Mouse (Mus musculus) limb, embryonic 14.5 days (tissue): ENCODE data around the gene Zkscan5. TPM values are rescaled to one million over a fixed set of nuclear protein-coding genes. Genes with fewer than 3 reads are reported as not detected.
A peak's percentile ranks its signal among the peaks of the same experiment; 100 is the strongest.

Experiments used
- ATAC-seq: fragments of 200-750 bp; cut with Nextera tagmentation; 2 replicates; pipeline ENCODE4 v1.8.0; 2017; ENCODE audit warnings: low read depth, moderate number of reproducible peaks, moderate TSS enrichment; ENCODE audit not compliant: low FRiP score
- DNase-seq: peaks from one replicate; pipeline ENCODE4 v3.0.0-alpha.2; 2015; ENCODE audit warnings: low spot score
- H3K27ac ChIP-seq: fragments of 300-500 bp; sonication (generic); replicated peaks from 2 replicates; pipeline ENCODE4 v1.5.1; 2014; ENCODE audit warnings: low read depth, mild to moderate bottlenecking, low read length, moderate library complexity, mixed read lengths
- H3K27me3 ChIP-seq: fragments of 300-500 bp; sonication (generic); 2 replicates; pipeline ENCODE4 v1.6.1; 2014; ENCODE audit warnings: low read length, mixed read lengths; ENCODE audit not compliant: control insufficient read depth, insufficient read depth
- H3K36me3 ChIP-seq: fragments of 300-500 bp; sonication (generic); 2 replicates; pipeline ENCODE4 v1.6.1; 2014; ENCODE audit warnings: mild to moderate bottlenecking, low read length, moderate library complexity, mixed read lengths; ENCODE audit not compliant: control insufficient read depth, insufficient read depth
- H3K4me1 ChIP-seq: fragments of 300-500 bp; sonication (generic); 2 replicates; pipeline ENCODE4 v1.6.1; 2014; ENCODE audit warnings: antibody characterized with exemption, low read length, mixed read lengths; ENCODE audit not compliant: control insufficient read depth, insufficient read depth
- H3K4me2 ChIP-seq: fragments of 300-500 bp; sonication (generic); replicated peaks from 2 replicates; pipeline ENCODE4 v1.6.1; 2014; ENCODE audit warnings: low read depth, mild to moderate bottlenecking, low read length, moderate library complexity; ENCODE audit not compliant: severe bottlenecking
- H3K4me3 ChIP-seq: fragments of 300-500 bp; sonication (generic); replicated peaks from 2 replicates; pipeline ENCODE4 v1.5.1; 2014; ENCODE audit warnings: low read length
- H3K9ac ChIP-seq: fragments of 300-500 bp; sonication (generic); 2 replicates; pipeline ENCODE4 v1.6.1; 2014; ENCODE audit warnings: mild to moderate bottlenecking, low read depth, low read length, moderate library complexity; ENCODE audit not compliant: severe bottlenecking
- H3K9me3 ChIP-seq: fragments of 300-500 bp; sonication (generic); 2 replicates; pipeline ENCODE4 v1.6.1; 2016; ENCODE audit warnings: low read length; ENCODE audit not compliant: control insufficient read depth
- POLR2A ChIP-seq: fragments of 200-500 bp; IDR thresholded peaks from 2 replicates; pipeline ENCODE4 v1.8.0; 2012; ENCODE audit warnings: inconsistent platforms, mild to moderate bottlenecking, moderate library complexity, borderline replicate concordance; ENCODE audit not compliant: insufficient read depth, insufficient read length; ENCODE audit errors: extremely low read depth
- WGBS: fragments of 180-500 bp; shearing (Covaris S2); extraction: QIAGEN DNeasy Blood & Tissue Kit; methylation state at CpG from one replicate; pipeline ENCODE4 v1.1.7; 2014; 5-methylcytosine and 5-hydroxymethylcytosine counted together
- polyA plus RNA-seq, 2 experiments: library from polyadenylated mRNA; depleted of rRNA in 1 of 2; stranded (reverse) in 1 of 2; unstranded in 1 of 2; fragments of >200 nt; fragmentation: Nextera tagmentation in 1 of 2; extraction: Ambion mirVana in 1 of 2; gene quantifications; 2 replicates each; pipeline versions ENCODE4 v1.2.1 to v1.2.3; 2012 to 2014

The Zkscan5 gene
- polyA plus RNA-seq (2012; rRNA removed) (8.5 and 9.2 TPM in 2 replicates), polyA plus RNA-seq (2014; fragmentation: Nextera tagmentation; extraction: Ambion mirVana) (14.3 and 15.2 TPM in 2 replicates)

DNA sequence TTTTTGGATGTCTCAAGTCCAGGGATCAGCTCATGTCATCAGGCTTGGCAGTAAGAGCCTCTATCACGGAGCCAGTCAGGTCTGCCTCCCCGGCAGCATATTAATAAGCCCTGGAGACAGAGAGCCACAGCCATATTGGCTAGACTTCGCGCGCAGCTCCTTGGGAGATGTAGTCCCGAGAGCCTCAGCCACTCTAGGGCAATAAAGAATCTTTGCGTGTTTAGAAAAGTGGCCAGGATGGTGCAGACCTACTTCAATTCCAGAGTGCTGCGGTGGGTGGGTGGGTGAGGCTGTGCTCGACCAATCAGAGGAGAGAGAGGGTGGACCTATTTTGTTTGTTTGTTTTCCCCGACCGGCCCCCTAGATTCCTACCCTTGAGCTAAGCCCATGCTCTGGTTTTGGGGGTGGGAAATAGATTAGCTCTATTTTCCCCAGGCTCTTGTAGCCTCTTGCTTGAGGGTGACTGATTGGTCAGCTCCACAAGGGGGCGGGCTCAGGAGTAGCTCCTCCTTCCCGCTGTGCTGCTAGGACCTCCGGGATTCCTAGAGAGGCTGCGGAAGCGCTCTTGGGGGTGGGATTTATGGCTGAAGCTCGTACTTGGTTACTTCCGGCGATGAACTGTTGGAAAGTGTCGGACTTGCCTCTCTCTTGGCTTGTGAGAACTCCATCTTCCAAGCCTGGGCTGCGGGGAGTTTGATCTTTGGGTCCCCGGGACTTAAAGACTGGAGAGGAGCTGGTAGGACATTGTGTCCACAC, at the start of gene Zkscan5:
Gene Zkscan5, plus strand, starts transcription at position 627 of the 756 bp plus-strand sequence.
- ATAC-seq (peak; percentile 97), DNase-seq (peak; percentile 99)
- Histone ChIP-seq H3K4me2 (peak within 1 kb of the TSS; percentile 48), H3K9ac (peak within 1 kb of the TSS; percentile 66), H3K27ac (peak within 1 kb of the TSS; percentile 71), H3K36me3 (peaks cover 16% of the 10 kb centered on the region), H3K27me3 (no peaks in the 10 kb centered on the region), H3K4me1 (peaks cover 14% of the 10 kb centered on the region), H3K9me3 (no peaks in the 10 kb centered on the region), H3K4me3 (peak within 1 kb of the TSS; percentile 52)
- TF ChIP-seq POLR2A: peak; percentile 68; the same call in 1 of the 2 replicates
- WGBS: 0% methylated on average over 22 of the region's 22 CpGs

GRCm38 (mm10) chr5:145161361-145161760, 43.0 kb upstream of the Zkscan5 start:
- no peak for ATAC-seq

GRCm38 (mm10) chr5:145164710-145165109, 39.7 kb upstream of the Zkscan5 start:
- TF ChIP-seq POLR2A: no peak
- H3K4me3 ChIP-seq: no peak overlapping the region
- ATAC-seq (no peak), DNase-seq (no peak)
- no peak overlapping the region for H3K4me2 ChIP-seq
- H3K9ac ChIP-seq: no peak overlapping the region
- no peaks in the 10 kb centered on the region for H3K9me3 ChIP-seq
- peaks cover 52% of the 10 kb centered on the region for H3K36me3 ChIP-seq
- peaks cover 14% of the 10 kb centered on the region for H3K4me1 ChIP-seq
- 74% methylated on average over 3 of the region's 3 CpGs for WGBS
- H3K27ac ChIP-seq: no peak overlapping the region
- H3K27me3 ChIP-seq: no peaks in the 10 kb centered on the region

More at GRCm38 (mm10) chr5:145161361-145161760, 43.0 kb upstream of the Zkscan5 start:
- Histone ChIP-seq H3K27ac (no peak overlapping the region), H3K9ac (no peak overlapping the region), H3K4me3 (no peak overlapping the region), H3K27me3 (no peaks in the 10 kb centered on the region), H3K4me1 (peaks cover 6% of the 10 kb centered on the region), H3K9me3 (no peaks in the 10 kb centered on the region), H3K4me2 (no peak overlapping the region), H3K36me3 (peaks cover 73% of the 10 kb centered on the region)
- DNase-seq: no peak
- no peak for TF ChIP-seq POLR2A
- 92% methylated on average over 14 of the region's 14 CpGs for WGBS

GRCm38 (mm10) chr5:145165184-145165583, 39.2 kb upstream of the Zkscan5 start:
- no peak overlapping the region for H3K9ac ChIP-seq
- no peak overlapping the region for H3K4me3 ChIP-seq
- no peak overlapping the region for H3K27ac ChIP-seq
- peaks cover 14% of the 10 kb centered on the region for H3K4me1 ChIP-seq
- no peaks in the 10 kb centered on the region for H3K27me3 ChIP-seq
- no peak overlapping the region for H3K4me2 ChIP-seq
- no peak for TF ChIP-seq POLR2A
- 87% methylated on average over 15 of the region's 15 CpGs for WGBS
- H3K9me3 ChIP-seq: no peaks in the 10 kb centered on the region
- peaks cover 50% of the 10 kb centered on the region for H3K36me3 ChIP-seq
- ATAC-seq (no peak), DNase-seq (no peak)

DNA sequence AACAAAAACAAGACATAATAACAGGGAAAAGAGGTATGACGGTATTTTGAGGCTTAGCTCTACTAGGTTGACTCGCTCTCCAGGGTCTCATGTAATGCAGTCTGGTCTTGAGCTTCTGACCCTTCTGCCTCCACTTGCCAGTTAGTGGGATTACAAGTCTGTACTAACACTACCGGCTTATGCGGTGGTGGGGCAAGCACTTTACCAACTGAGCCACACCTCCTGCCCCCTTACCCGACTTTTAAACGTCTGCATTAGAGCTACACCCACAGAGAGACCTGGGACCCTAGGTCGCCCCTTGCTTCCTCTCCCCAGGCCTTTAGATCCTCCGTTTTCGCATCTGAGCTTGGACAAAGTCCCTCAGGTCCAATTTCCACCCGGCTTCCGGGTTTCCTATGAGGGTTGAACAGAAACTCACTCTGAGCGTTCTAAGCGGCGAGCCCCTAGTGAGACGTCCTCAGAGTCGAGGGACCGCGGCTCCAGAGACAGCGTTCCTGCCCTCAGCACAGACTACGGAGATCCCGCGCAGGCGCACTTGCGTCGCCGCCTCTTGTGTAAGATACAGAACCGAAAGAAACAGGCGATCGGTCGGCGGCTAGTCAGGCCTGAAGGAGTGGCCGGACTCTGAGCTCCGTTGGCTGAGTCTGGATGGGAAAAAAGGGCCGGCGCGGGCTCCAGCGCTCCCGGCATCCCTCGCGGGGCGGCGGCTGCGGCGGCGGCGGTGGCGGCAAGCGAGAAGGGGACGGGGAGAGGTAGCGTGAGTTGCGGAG, 37.6 kb upstream of the Zkscan5 start, which contains the start of the genes Ptcd1 and Cpsf4:
Gene Ptcd1, minus strand, starts transcription at position 573 of the 770 bp plus-strand sequence.
Gene Cpsf4, plus strand, starts transcription at position 678 of the 770 bp plus-strand sequence.
- Histone ChIP-seq H3K4me3 (peak within 1 kb of the TSS; percentile 90), H3K9me3 (no peaks in the 10 kb centered on the region), H3K4me2 (peak within 1 kb of the TSS; percentile 72), H3K27ac (peak within 1 kb of the TSS; percentile 74), H3K36me3 (peaks cover 48% of the 10 kb centered on the region), H3K27me3 (no peaks in the 10 kb centered on the region), H3K4me1 (peaks cover 14% of the 10 kb centered on the region), H3K9ac (peak within 1 kb of the TSS; percentile 91)
- DNase-seq (peak; percentile 99), ATAC-seq (peak; percentile 96)
- no peak for TF ChIP-seq POLR2A
- 5% methylated on average over 44 of the region's 51 CpGs for WGBS
